Mouse (Mus musculus) MEL (cell line): ENCODE measurements around the gene Trit1. TPM values are rescaled to one million over a fixed set of nuclear protein-coding genes. Genes with fewer than 3 reads are reported as not detected.

Experiments used
- DNase-seq: peaks from one replicate; pipeline ENCODE4 v3.0.0; 2011; ENCODE audit warnings: low read depth, low spot score
- H3K27ac ChIP-seq: 2 replicates; pipeline ENCODE4 v1.5.1; 2012; ENCODE audit warnings: low read depth, mild to moderate bottlenecking, control low read depth, low read length, moderate library complexity; ENCODE audit not compliant: control insufficient read depth
- H3K27me3 ChIP-seq, 2 experiments: fragments of 150-350 bp in 1 of 2; sonication (generic) in 1 of 2; 2 replicates each; pipeline ENCODE4 v1.6.1; 2012; ENCODE audit warnings: low read length in 2 of 2, mild to moderate bottlenecking in 2 of 2, improper control_type of control experiment in 1 of 2, moderate library complexity in 1 of 2; ENCODE audit not compliant: insufficient read depth in 2 of 2, control insufficient read depth in 1 of 2
- H3K36me3 ChIP-seq, 2 experiments: 2 replicates each; pipeline ENCODE4 v1.6.1; 2012 to 2014; ENCODE audit warnings: low read length in 2 of 2, improper control_type of control experiment in 1 of 2, inconsistent platforms in 1 of 2, mild to moderate bottlenecking in 1 of 2; ENCODE audit not compliant: insufficient read depth in 2 of 2, control insufficient read depth in 1 of 2
- H3K4me1 ChIP-seq, 2 experiments: fragments of 150-350 bp in 1 of 2; sonication (generic) in 1 of 2; 2 replicates each; pipeline ENCODE4 v1.6.1; 2012; ENCODE audit warnings: low read length in 2 of 2, improper control_type of control experiment in 1 of 2, mild to moderate bottlenecking in 1 of 2; ENCODE audit not compliant: insufficient read depth in 2 of 2, control insufficient read depth in 1 of 2
- H3K4me3 ChIP-seq, 2 experiments: fragments of 150-350 bp in 1 of 2; sonication (generic) in 1 of 2; 2 replicates each; pipeline ENCODE4 v1.5.1; 2012; ENCODE audit warnings: low read depth in 2 of 2, low read length in 2 of 2, mild to moderate bottlenecking in 2 of 2, moderate library complexity in 2 of 2, control low read depth in 1 of 2, improper control_type of control experiment in 1 of 2; ENCODE audit not compliant: control insufficient read depth in 1 of 2, insufficient read depth in 1 of 2
- H3K79me2 ChIP-seq: 2 replicates; pipeline ENCODE4 v1.6.1; 2012; ENCODE audit warnings: mild to moderate bottlenecking, low read length, moderate library complexity; ENCODE audit not compliant: control insufficient read depth, poor library complexity, insufficient read depth
- H3K9ac ChIP-seq: 2 replicates; pipeline ENCODE4 v1.6.1; 2012; ENCODE audit warnings: low read depth, mild to moderate bottlenecking, control low read depth, low read length, moderate library complexity; ENCODE audit not compliant: control insufficient read depth, poor library complexity, severe bottlenecking
- H3K9me3 ChIP-seq: fragments of 150-350 bp; sonication (generic); replicated peaks from 2 replicates; pipeline ENCODE4 v1.6.1; 2012; ENCODE audit warnings: mild to moderate bottlenecking, low read length, improper control_type of control experiment, moderate library complexity; ENCODE audit not compliant: insufficient read depth
- BHLHE40 ChIP-seq: IDR thresholded peaks from 2 replicates; pipeline ENCODE4 v1.6.1; 2012; ENCODE audit warnings: low read depth, mild to moderate bottlenecking, inconsistent platforms, low read length, improper control_type of control experiment, borderline replicate concordance
- CHD1 ChIP-seq: IDR thresholded peaks from 2 replicates; pipeline ENCODE4 v1.6.1; 2012; ENCODE audit warnings: low read depth, mild to moderate bottlenecking, inconsistent platforms, low read length, improper control_type of control experiment
- CHD2 ChIP-seq: IDR thresholded peaks from 2 replicates; pipeline ENCODE4 v1.6.1; 2011; ENCODE audit warnings: low read length, improper control_type of control experiment
- CTCF ChIP-seq, 3 experiments: IDR thresholded peaks in 2 of 3; conservative IDR thresholded peaks in 1 of 3; 2 replicates each; pipeline ENCODE4 v1.5.1; 2011 to 2012; ENCODE audit warnings: low read length in 3 of 3, low read depth in 2 of 3, mild to moderate bottlenecking in 2 of 3, improper control_type of control experiment in 1 of 3, inconsistent platforms in 1 of 3, mixed read lengths in 1 of 3, moderate library complexity in 1 of 3; ENCODE audit not compliant: control insufficient read depth in 1 of 3, insufficient read depth in 1 of 3, poor library complexity in 1 of 3, severe bottlenecking in 1 of 3
- GABPA ChIP-seq: IDR thresholded peaks from 2 replicates; pipeline ENCODE4 v1.6.1; 2012; ENCODE audit warnings: low read depth, mild to moderate bottlenecking, inconsistent platforms, low read length, improper control_type of control experiment, moderate library complexity
- HCFC1 ChIP-seq: IDR thresholded peaks from 2 replicates; pipeline ENCODE4 v1.6.1; 2012; ENCODE audit warnings: low read depth, mild to moderate bottlenecking, inconsistent platforms, low read length, improper control_type of control experiment, moderate library complexity
- MAZ ChIP-seq: IDR thresholded peaks from 2 replicates; pipeline ENCODE4 v1.6.1; 2012; ENCODE audit warnings: low read depth, mild to moderate bottlenecking, inconsistent platforms, low read length, improper control_type of control experiment
- MEF2A ChIP-seq: IDR thresholded peaks from 2 replicates; pipeline ENCODE4 v1.6.1; 2014; ENCODE audit warnings: low read depth, mild to moderate bottlenecking, inconsistent platforms, low read length, improper control_type of control experiment; ENCODE audit not compliant: poor library complexity, insufficient replicate concordance, severe bottlenecking; ENCODE audit errors: extremely low read depth
- NRF1 ChIP-seq: IDR thresholded peaks from 2 replicates; pipeline ENCODE4 v1.6.1; 2014; ENCODE audit warnings: low read depth, mild to moderate bottlenecking, inconsistent platforms, low read length, improper control_type of control experiment, moderate library complexity; ENCODE audit not compliant: poor library complexity, insufficient read depth, severe bottlenecking
- POLR2A ChIP-seq, 2 experiments: IDR thresholded peaks; 2 replicates each; pipeline ENCODE4 v1.6.1; 2011 to 2012; ENCODE audit warnings: low read length in 2 of 2, mild to moderate bottlenecking in 2 of 2, control low read depth in 1 of 2, improper control_type of control experiment in 1 of 2, low read depth in 1 of 2, moderate library complexity in 1 of 2; ENCODE audit not compliant: control insufficient read depth in 1 of 2, insufficient read depth in 1 of 2, poor library complexity in 1 of 2
- POLR2AphosphoS5 ChIP-seq: IDR thresholded peaks from 2 replicates; pipeline ENCODE4 v1.6.1; 2012; ENCODE audit warnings: low read depth, borderline replicate concordance, mild to moderate bottlenecking, inconsistent platforms, low read length, moderate library complexity, mixed read lengths
- RAD21 ChIP-seq: IDR thresholded peaks from 2 replicates; pipeline ENCODE4 v1.6.1; 2011; ENCODE audit warnings: mild to moderate bottlenecking, low read depth, low read length, improper control_type of control experiment
- SIN3A ChIP-seq: IDR thresholded peaks from 2 replicates; pipeline ENCODE4 v1.6.1; 2012; ENCODE audit warnings: low read length, improper control_type of control experiment, inconsistent platforms
- UBTF ChIP-seq: IDR thresholded peaks from 2 replicates; pipeline ENCODE4 v1.6.1; 2012; ENCODE audit warnings: low read depth, mild to moderate bottlenecking, inconsistent platforms, low read length, improper control_type of control experiment, moderate library complexity, borderline replicate concordance; ENCODE audit not compliant: insufficient read depth
- ZKSCAN1 ChIP-seq: IDR thresholded peaks from 2 replicates; pipeline ENCODE4 v1.6.1; 2012; ENCODE audit warnings: low read depth, mild to moderate bottlenecking, inconsistent platforms, low read length, improper control_type of control experiment, moderate library complexity
- polyA plus RNA-seq, 2 experiments: library from polyadenylated mRNA; stranded (reverse) in 1 of 2; unstranded in 1 of 2; fragments of >175 nt in 1 of 2; fragments of >200 nt in 1 of 2; gene quantifications; 2 replicates each; pipeline versions ENCODE4 v1.2.1 to v1.2.4; 2012; ENCODE audit warnings: low replicate concordance in 2 of 2, low read depth in 1 of 2; ENCODE audit not compliant: insufficient read length in 2 of 2, insufficient read depth in 1 of 2, missing spikeins in 1 of 2
- total RNA-seq: library from RNA; depleted of rRNA; stranded (reverse); fragments of 300-350 nt; gene quantifications from 2 replicates; pipeline ENCODE4 v1.2.3, GENCODE M21; 2012

The Trit1 gene
- total and polyA plus RNA-seq, 3 experiments = 17.9 to 19.6 TPM; not detected in 1

DNA sequence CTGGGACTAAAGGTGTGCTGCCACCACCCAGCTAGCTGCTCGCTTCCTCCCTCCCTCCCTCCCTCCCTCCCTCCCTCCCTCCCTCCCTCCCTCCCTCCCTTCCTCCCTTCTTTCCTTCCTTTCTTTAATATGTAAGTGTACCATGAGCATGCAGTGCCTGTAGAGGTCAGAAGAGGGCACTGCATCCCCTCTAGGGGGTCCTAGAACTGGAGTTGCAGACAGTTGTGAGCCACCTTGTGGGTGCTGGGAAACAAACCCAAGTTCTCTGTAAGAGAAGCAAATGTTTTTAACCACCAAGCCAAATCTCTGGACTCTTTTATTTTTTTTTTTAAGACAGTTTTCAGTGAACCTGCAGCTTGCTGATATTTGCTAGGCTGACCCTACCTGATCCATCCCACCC, 6.5 kb downstream of the Trit1 start:
- TF ChIP-seq CTCF (IDR thresholded peaks at IDR 0.05 in 2 of 3, conservative IDR thresholded peaks at IDR 0.05 in 1 of 3; ENCODE audit: control insufficient read depth in 1 of 3, insufficient read depth in 1 of 3, low read depth in 2 of 3, low read length in 3 of 3, poor library complexity in 1 of 3, severe bottlenecking in 1 of 3) (peak in 1 of 3 experiments; percentile 5; a peak in 1 of 6 replicates), MEF2A (no peak)
- Histone ChIP-seq H3K36me3 (peaks cover 6 to 24% of the 10 kb centered on the region in 2 experiments), H3K9ac (no peak overlapping the region), H3K79me2 (peaks cover 51% of the 10 kb centered on the region), H3K27ac (no peak overlapping the region), H3K9me3 (no peaks in the 10 kb centered on the region), H3K4me3 (no peak overlapping the region), H3K4me1 (peaks cover 0 to 5% of the 10 kb centered on the region in 2 experiments; a peak in 2 of 4 replicates), H3K27me3 (no peaks in the 10 kb centered on the region)
- no peak for DNase-seq

DNA sequence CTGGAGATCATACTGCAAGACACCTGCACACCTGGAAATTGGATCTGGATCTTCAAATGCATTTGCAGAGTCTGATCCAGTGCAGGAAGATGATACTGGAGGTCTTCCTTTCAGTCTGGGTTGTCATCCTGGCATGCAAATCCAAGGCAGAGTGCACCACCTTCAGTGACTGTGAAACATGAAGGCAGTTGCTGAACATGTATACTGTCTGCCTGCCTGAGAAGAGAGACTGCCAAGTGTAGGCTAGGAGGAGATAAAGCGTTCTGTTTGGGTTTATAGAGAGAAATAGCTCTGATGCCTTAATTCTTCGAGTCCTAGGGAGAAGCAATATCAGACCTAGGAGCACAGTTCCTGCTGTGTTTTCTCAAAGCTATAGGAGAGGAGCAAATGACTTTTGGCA, 9.0 kb downstream of the Trit1 start:
- Histone ChIP-seq H3K79me2 (peaks cover 30% of the 10 kb centered on the region), H3K9ac (no peak overlapping the region), H3K4me1 (no peaks in the 10 kb centered on the region; a peak in 1 of 4 replicates), H3K9me3 (no peaks in the 10 kb centered on the region), H3K27ac (no peak overlapping the region), H3K4me3 (no peak overlapping the region), H3K27me3 (no peaks in the 10 kb centered on the region), H3K36me3 (peaks cover 0 to 26% of the 10 kb centered on the region in 2 experiments; a peak in 2 of 4 replicates)
- no peak for TF ChIP-seq CTCF (IDR thresholded peaks at IDR 0.05 in 2 of 3, conservative IDR thresholded peaks at IDR 0.05 in 1 of 3; ENCODE audit: control insufficient read depth in 1 of 3, insufficient read depth in 1 of 3, low read depth in 2 of 3, low read length in 3 of 3, poor library complexity in 1 of 3, severe bottlenecking in 1 of 3)
- TF ChIP-seq NRF1 = no peak
- TF ChIP-seq RAD21 = no peak
- TF ChIP-seq UBTF = no peak
- TF ChIP-seq SIN3A = no peak
- no peak for TF ChIP-seq MEF2A
- no peak for TF ChIP-seq MAZ
- no peak for TF ChIP-seq CHD1
- no peak for TF ChIP-seq HCFC1
- no peak for TF ChIP-seq POLR2AphosphoS5
- TF ChIP-seq POLR2A (IDR thresholded peaks at IDR 0.05; ENCODE audit: control insufficient read depth in 1 of 2, insufficient read depth in 1 of 2, low read depth in 1 of 2, low read length in 2 of 2, poor library complexity in 1 of 2) = no peak
- TF ChIP-seq CHD2 = no peak
- TF ChIP-seq BHLHE40 = no peak
- TF ChIP-seq ZKSCAN1 = no peak
- no peak for TF ChIP-seq GABPA
- no peak for DNase-seq
